9 mouse cellular contexts compared by ENCODE assay signal in genomic region chr7:44501563-44502115, GRCm38 (mm10). TPM values are rescaled to one million over a fixed set of nuclear protein-coding genes. Genes with fewer than 3 reads are reported as not detected.
DNase-seq lines count a peak whose midpoint lies in the region; ATAC-seq lines count a peak whose summit lies in the region.
"Had no signal": no experiment of that assay in that cellular context is flagged by ENCODE, and none has a peak within 500 bp of the region (broad histone marks: within the 10 kb centered on the region; RNA-seq: fewer than 3 reads in every experiment).

No protein-coding gene starts in this region.

- no peak overlapping the region for H3K4me2 ChIP-seq in midbrain, embryonic 13.5 days (replicated peaks)
- H3K4me2 ChIP-seq: neural tube, embryonic 12.5 days had no signal

- H3K4me1 ChIP-seq in midbrain, embryonic 13.5 days (replicated peaks), result peaks cover 9% of the 10 kb centered on the region

- no peaks in the 10 kb centered on the region for H3K27me3 ChIP-seq in midbrain, embryonic 13.5 days

- no peak overlapping the region for H3K9ac ChIP-seq in midbrain, embryonic 13.5 days (replicated peaks)
- H3K9ac ChIP-seq: neural tube, embryonic 12.5 days had no signal

- H3K4me3 ChIP-seq in midbrain, embryonic 13.5 days (replicated peaks), result no peak overlapping the region
- H3K4me3 ChIP-seq: neural tube, embryonic 12.5 days had no signal

- DNase-seq in kidney, adult 18-20 months, result peak; percentile 71
- DNase-seq in kidney, adult 11 months, result no peak
- DNase-seq in R1 (ENCODE audit: low read depth, low spot score), result peak; percentile 79
- peak; percentile 76 for DNase-seq in embryo, embryonic 10 days (ENCODE audit: low spot score)
- peak; percentile 65 to 81 for DNase-seq in heart, postnatal 14 days
- peak; percentile 75 to 76 for DNase-seq in left cerebral cortex, postnatal 25 days (ENCODE audit: low spot score in 2 of 2)
- peak; percentile 74 to 93 for DNase-seq in spleen, postnatal 4 days (ENCODE audit: low spot score in 2 of 2)

- H3K9me3 ChIP-seq in midbrain, embryonic 13.5 days, result no peaks in the 10 kb centered on the region
- H3K9me3 ChIP-seq: neural tube, embryonic 12.5 days had no signal

- no peaks in the 10 kb centered on the region for H3K36me3 ChIP-seq in midbrain, embryonic 13.5 days
- H3K36me3 ChIP-seq: neural tube, embryonic 12.5 days had no signal

- peak; percentile 68 for ATAC-seq in midbrain, embryonic 13.5 days

- H3K27ac ChIP-seq in midbrain, embryonic 13.5 days, result no peak overlapping the region
- H3K27ac ChIP-seq: neural tube, embryonic 12.5 days had no signal

- 39% methylated on average over 5 of the region's 5 CpGs for WGBS in midbrain, embryonic 13.5 days

- intact Hi-C loops in heart, postnatal 14 days (cut with DNase I), result no loop called here
- intact Hi-C loops in left cerebral cortex, postnatal 25 days (cut with DNase I), result loop anchor here (2.0 kb wide), 2 partner anchors 59 to 147 kb away; no protein-coding TSS in a partner anchor

RNA-seq across cellular contexts. Expression of gene Fam71e1, which starts 5.3 kb away (rescaled TPM):
- total RNA-seq in heart, postnatal 14 days (2021), result 1 to 10 TPM; 5.3 to 6.5 TPM
- 10 to 100 TPM; 17.4 to 18.9 TPM for total RNA-seq in left cerebral cortex, postnatal 25 days (2021)
- 43.0 and 46.1 TPM in 2 replicates for polyA plus RNA-seq in midbrain, embryonic 13.5 days (2015; fragmentation: Nextera tagmentation; extraction: Ambion mirVana)

RNA-seq across cellular contexts. Expression of gene Emc10, which starts 5.3 kb away (rescaled TPM):
- total RNA-seq in heart, postnatal 14 days (2021), result 10 to 100 TPM; 95.4 to 98.8 TPM
- total RNA-seq in left cerebral cortex, postnatal 25 days (2021), result 100 to 1,000 TPM; 165 to 173 TPM
- polyA plus RNA-seq in midbrain, embryonic 13.5 days (2015; fragmentation: Nextera tagmentation; extraction: Ambion mirVana), result 118 and 129 TPM in 2 replicates

RNA-seq across cellular contexts. Expression of gene Mybpc2, which starts 22.8 kb away (rescaled TPM):
- total RNA-seq in heart, postnatal 14 days (2021), result 10 to 100 TPM; 10.5 to 16.8 TPM
- not detected for total RNA-seq in left cerebral cortex, postnatal 25 days (2021)
- polyA plus RNA-seq in midbrain, embryonic 13.5 days (2015; fragmentation: Nextera tagmentation; extraction: Ambion mirVana), result 0.16 and 0.23 TPM in 2 replicates

RNA-seq across cellular contexts. Expression of gene Spib, which starts 30.2 kb away (rescaled TPM):
- total RNA-seq in heart, postnatal 14 days (2021), result 1 to 10 TPM in 1 of 2 experiments, under 1 TPM in 1; 0.65 to 1.1 TPM
- under 1 TPM in 1 of 2 experiments, not detected in 1; 0.11 TPM for total RNA-seq in left cerebral cortex, postnatal 25 days (2021)
- not detected in 2 replicates for polyA plus RNA-seq in midbrain, embryonic 13.5 days (2015; fragmentation: Nextera tagmentation; extraction: Ambion mirVana)
- polyA plus RNA-seq: neural tube, embryonic 12.5 days had no signal

RNA-seq across cellular contexts. Expression of gene Josd2, which starts 33.9 kb away (rescaled TPM):
- total RNA-seq in heart, postnatal 14 days (2021), result 100 to 1,000 TPM; 105 to 111 TPM
- total RNA-seq in left cerebral cortex, postnatal 25 days (2021), result 10 to 100 TPM; 73.6 to 86.0 TPM
- polyA plus RNA-seq in midbrain, embryonic 13.5 days (2015; fragmentation: Nextera tagmentation; extraction: Ambion mirVana), result 41.6 and 44.8 TPM in 2 replicates

Comparison
In these comparisons a context has a peak if more than half of its experiments do, and no peak if none do; other contexts are left out.
1. RNA of gene Mybpc2, which starts 22.8 kb away (total RNA-seq): 10.5 to 16.8 TPM in heart, postnatal 14 days; not detected in left cerebral cortex, postnatal 25 days; every median in the first group is over 10 times any median in the second.